Mouse (Mus musculus) cerebellum, postnatal 10 days (tissue): Measurements from ENCODE around the gene Olfr145.

Experiments
- DNase-seq, 2 experiments: peaks; one replicate each; pipeline ENCODE4 v3.0.0; 2021; ENCODE audit warnings: mixed read lengths in 2 of 2

The Olfr145 gene

DNA sequence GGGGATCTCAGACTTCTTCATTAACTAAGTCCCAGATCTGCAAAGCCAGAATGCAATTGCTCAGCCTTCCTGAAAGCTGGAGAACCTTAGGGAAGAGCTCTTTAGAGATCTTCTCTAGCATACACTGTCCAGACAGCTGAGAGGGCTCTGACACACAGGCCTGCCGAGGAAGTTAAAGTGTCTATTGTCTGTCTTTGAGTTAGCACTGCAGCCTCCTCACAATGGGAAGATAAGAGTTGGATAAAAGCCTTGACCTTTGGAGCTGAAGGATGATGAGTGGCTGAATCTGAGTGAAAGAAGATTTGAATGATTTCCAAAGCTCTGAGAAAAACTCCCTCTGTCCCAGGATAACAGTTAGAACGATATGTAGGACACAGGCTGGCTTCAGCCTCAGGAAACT, at the start of gene Olfr145:
TSS of gene Olfr145 (plus strand) at position 64 of the 400 bp plus-strand sequence.
- no peak for DNase-seq

DNA sequence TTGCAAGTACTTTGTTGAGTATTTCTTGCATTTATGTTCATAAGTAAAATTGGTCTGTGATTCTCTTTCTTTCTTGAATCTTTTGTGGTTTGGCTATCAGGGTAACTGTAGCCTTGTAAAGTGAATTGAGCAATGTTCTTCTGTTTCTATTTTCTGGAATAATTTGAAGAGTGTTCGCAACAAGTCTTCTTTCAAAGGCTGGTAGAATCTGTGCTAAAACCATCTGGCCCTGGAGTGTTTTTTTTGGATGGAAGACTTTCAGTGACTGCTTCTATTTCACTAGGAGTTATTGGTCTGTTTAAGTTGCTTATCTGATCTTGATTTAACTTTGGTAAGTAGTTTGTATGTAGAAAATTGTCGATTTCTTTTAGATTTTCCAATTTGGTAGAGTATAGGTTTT, 47.3 kb upstream of the Olfr145 start:
- no peak for DNase-seq

DNA sequence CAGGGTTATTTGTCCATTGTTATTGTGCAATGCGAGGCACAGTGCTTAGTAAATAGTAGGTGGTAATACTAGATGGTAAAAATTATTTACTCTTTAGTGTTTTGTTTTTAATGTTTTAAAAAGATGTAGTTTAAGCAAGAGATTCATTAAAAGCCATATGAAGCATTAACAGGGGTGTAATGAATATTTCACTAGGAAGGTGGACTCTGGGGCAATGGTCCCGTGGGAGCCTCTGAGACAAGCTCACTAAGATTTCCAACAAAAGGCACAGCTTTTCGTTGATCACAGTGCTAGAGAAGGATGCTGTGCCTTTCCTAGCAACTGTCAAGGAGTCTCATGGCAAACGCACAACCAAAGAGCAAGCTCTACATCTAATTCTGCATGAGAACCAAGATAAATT, 42.6 kb upstream of the Olfr145 start, which contains the start of gene Olfr877:
TSS of gene Olfr877 (plus strand) at position 301 of the 400 bp plus-strand sequence.
- DNase-seq, result no peak

DNA sequence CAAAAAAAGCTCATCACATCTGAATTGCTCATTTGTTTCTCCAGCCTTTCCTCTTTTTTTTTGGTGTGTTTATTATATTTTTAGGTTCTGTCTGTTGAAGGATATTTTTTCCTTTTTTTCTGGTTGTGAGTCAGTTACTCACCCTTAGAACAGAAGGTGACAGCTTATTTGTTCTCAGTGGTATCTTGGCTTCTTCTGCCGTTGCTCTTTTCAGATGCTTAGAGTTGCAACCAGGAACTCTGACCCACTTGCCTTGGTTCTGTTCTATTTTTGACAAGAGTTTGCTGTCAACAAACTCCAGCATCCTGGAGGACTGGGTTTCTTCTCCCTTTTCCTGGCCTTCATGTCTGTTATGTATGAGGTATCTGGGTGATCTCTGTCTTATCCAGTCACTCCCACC, 33.2 kb upstream of the Olfr145 start:
- DNase-seq, result no peak

DNA sequence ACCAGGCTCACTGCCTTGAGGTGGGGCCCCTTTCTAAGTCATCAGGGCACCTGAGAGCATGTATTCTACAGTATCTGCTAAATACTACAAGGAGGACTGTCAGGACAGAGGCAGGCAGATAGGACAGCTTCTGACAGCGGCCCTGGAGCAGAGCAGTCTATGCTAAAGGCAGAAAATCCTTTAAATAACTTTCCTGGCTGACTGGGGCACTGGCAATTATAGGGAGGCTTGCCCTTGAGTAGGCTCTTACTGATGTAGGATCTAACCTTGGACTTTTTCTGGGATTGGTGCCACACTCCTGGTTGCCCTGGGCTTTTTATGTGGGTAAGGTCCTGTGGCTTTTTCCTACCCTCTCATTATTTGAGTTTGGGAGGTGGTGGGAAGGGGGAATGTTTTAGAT, 26.3 kb upstream of the Olfr145 start:
- DNase-seq, result no peak

DNA sequence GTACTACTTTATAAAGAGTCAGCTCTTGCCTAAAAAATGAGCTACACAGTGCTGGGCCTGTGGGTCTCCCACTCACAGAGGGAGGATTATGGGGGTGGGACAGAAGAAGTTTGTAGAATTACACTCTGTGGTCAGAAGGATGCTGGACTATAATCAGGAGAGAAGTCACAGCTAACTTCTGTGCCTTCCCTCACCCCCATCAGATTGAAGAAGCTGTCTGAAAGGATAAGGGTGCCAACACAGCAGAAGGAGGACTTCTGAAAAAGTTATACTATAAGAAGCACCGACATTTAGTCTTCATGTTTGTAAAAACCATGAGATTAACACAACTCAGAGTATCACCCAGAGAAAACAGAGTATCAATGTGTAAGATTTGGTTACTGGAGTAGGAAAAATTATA, 25.4 kb upstream of the Olfr145 start:
- no peak for DNase-seq

DNA sequence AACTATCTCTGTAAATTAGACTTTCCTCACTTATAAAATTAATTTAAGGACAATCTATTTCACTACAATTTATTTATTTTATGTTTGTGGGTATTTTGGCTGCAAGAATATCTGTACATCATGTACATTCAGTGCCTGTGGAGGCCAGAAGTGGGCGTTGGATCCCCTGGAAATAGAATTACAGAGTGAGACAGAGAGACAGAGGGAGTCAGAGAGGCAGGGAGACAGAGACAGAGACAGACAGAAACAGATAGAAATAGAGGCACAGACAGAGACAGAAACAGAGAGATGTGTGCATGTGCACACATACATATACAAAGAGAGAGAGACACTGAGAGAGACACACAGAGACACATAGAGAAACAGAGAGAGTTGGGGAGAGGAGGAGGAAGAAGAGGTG, 25.0 kb upstream of the Olfr145 start:
- DNase-seq, result no peak

DNA sequence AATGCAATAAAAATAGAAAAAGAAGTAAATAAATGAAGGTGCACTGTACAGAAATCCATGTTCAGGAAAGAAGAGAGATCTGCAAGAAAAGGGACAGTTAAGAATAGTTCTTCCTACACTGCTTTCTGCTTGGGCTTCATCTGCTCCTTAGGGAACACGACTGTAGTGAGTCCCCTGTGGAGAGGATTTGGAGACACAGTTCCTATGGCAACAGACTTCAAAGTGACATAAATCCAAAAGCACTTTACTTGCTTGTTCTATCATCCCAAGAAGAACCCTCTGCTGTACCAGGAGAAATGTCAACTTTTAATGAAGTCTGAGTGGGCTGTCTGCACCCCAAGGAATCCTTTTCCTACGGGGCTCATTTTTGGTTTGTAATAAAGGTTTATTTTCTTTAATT, 5.6 kb upstream of the Olfr145 start:
- no peak for DNase-seq

DNA sequence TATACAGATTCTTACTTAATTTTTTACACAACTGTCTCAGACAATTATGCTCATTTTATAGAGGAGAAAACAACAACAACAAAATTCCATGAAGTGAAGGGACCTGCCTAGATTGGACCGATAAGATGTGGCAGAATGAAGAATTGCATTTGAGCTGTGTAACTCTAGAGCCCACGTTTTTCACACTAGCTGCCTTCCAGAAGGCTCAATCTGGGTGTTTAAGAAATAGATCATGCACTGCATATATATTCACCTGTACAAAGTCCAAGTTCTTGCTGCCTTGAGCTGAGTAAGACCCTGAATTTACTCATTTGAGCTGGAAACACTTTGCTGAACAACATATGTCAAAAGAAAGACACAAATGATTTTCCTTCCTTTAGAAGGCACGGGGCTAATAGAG, 9.0 kb downstream of the Olfr145 start:
- DNase-seq, result no peak

DNA sequence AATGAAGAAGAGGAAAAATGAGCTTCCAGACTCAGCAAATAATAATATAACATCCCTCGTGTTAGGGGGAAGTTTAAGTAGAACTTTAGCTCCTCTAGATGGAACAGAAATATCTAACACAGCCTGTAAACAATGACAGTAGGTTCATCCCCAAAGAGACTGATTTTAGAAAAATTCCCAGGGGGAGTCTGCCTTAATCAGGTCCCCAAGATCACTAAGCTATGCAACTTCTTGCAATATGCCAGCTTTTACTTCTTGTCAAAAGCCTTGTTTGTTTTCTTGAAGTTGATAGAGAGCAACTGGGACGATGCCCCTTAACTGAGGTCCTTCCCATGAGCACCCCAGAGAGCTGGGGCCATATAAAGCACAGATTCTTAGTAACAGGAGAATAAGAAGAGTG, 21.0 kb downstream of the Olfr145 start, which contains the start of gene Olfr878:
TSS of gene Olfr878 (plus strand) at position 301 of the 400 bp plus-strand sequence.
- DNase-seq, result no peak

DNA sequence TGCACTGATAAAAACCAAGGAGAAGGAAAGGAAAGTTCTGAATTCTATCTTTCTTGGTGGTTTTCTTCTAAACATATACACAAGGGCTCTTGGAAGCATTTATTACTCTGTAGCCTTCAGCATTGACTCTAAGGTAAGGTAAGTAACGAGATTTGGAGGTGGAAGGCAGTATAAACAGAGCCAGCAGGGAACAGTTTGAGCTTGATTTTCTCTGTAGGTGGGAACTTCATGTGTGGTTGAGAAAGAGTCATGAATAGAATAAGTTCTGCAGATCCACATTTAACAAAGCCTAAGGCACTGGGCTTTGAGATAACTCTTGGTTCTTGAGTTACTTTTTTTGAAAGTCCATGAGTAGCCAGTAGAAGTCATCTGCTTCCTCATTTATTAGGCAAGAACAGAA, 21.5 kb downstream of the Olfr145 start:
- DNase-seq, result no peak

DNA sequence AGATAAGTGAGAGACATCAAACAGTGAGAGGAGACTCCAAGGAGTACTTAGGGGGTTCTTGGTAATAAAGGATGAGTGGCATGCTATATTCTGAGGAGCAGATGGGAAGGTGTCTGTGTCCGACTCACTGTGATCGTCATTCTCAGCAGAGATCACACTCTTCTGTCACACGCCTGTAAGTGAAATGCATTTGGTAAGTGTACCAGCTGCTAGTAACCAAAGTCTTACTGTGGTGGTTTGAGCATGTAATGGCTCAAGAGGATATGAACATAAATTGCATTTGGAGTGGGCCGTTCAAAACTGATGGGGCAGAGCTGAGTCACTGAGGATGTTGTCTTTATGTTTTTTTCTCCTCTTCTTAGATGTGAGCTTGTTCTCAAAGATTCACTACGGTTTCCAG, 27.7 kb downstream of the Olfr145 start:
- DNase-seq, result no peak

DNA sequence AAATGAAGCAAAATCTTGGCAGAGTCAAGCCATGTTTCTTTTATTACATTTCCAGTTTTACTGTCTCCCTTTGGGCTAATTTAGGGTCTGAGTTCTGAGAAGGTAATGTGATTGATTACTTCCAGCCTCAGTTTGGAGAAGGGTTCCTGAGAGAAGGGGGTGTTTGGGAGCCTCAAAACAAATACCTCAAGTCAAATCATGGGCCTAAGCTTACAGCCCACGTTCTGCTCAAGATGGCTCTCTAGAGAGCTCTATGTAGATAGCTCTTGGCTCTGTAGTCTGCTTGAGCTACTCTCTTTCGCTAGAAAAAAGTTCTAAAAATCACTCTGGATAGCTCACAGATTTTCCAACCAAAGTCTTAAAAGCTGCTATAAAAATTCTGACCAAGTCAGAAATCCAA, 28.9 kb downstream of the Olfr145 start:
- DNase-seq, result no peak

DNA sequence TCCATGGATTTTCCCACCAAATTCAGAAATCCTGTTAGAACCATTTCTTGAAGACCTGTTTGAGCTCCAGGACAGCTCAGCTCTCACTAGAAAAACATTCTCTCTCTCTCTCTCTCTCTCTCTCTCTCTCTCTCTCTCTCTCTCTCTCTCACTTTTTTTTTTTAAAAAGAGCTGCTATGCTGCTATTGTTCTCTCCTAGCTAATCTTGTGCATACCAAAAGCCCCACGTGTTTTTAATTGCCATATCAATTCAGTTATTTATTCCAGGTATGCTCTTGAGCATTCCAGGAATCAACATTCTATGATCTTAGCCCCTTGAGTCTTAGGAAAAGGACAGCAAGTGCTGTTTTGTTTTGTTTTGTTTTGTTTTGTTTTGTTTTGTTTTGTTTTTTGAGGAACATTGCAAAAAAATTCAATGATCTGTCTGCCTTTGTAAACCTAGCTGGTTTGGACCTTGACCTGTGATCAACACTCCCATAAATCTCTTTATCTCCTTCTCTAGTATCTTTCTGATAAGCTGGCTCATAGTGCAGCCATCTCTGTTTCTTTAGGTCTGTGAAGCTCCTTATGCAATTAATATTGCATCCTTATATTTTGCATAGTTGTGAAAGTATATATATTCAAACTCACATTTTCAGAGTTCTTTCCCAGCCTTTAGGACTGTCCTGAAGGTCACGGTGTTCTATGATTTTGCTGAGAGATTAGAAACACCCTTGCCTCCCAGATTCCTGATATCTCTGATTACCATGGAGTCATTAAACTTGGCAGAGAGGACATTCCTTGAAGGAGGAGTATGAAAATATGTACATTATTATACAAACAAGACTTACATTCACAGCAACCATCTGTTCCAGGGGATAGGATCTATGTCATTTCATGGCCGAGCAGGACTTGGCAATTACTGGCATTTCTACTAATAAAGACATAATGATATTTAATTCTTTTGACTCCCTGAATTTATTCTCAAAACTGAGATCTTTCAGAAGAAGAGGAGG, 29.8 kb downstream of the Olfr145 start:
- DNase-seq, result no peak

DNA sequence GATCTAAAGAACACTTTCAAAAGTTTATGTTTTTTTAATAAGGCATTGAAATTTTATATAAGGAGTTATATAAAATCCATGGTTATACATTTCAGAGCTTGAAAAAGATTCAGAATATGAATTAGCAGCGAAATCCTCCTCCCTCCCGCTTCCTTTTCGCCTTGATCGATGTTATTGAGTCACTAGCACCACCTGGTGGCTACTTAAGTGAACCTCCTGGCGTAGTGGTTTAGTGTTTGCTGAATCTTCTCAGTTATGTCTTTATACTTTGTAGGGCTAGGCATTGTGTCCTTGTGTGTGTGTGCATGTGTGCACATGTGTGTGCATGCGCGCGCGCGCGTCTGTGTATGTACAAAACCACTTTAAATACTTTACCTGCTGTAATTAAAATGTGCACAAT, 36.0 kb downstream of the Olfr145 start:
- peak; percentile 76 to 82 for DNase-seq

DNA sequence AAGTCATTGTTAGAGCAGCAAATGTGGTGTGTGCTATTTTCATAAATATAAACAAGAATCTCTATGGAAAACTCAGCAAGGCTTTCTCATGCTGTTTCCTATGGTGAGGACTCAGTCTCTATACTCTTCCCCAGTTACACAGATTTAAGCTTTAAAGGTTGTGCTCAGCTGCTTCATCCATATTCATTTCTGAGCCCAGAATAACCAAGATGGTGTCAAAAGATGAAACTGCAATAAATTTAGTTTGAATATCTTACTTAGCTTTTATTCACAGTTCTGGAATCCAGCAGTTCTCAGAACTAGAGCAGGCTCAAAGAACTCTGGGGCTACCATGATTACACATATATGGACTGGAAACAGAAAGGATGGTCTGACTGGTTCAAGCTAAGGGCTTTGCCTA, 37.6 kb downstream of the Olfr145 start:
- no peak for DNase-seq

DNA sequence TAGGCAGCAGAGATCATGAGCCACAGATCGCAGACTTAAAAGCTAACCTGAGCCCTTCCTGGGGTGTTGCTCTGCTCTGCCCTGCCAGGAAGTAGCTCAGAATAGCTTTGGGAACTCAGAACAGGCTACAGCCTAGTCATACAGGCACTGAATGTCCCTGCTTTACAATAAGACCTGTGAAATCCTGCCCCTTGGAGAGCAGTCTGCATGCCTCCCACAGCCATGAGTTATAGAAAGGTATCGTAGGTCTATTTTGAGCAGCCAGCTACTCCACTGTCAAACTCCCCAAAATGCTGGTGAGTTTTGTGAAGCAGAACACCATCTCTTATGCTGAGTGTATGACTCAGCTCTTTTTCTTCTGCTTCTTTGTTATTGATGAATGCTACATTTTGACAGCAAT, 44.6 kb downstream of the Olfr145 start:
- DNase-seq, result no peak
